Mouse (Mus musculus) regulatory T cell (primary cell): Measurements from ENCODE around the gene Sp110.
"Not testable (repeated sequence)": the region's sequence is repeated elsewhere in the genome, so short reads cannot be mapped to it uniquely, and the experiment has no call there.

Experiments
- in situ Hi-C: fragments of 300-600 bp; cut with MboI, MseI; formaldehyde crosslinking; loops from one replicate; pipeline ENCODE4 v1.15.1; 2025; ENCODE audit warnings: high pct_unique_total_duplicates

The Sp110 gene

DNA sequence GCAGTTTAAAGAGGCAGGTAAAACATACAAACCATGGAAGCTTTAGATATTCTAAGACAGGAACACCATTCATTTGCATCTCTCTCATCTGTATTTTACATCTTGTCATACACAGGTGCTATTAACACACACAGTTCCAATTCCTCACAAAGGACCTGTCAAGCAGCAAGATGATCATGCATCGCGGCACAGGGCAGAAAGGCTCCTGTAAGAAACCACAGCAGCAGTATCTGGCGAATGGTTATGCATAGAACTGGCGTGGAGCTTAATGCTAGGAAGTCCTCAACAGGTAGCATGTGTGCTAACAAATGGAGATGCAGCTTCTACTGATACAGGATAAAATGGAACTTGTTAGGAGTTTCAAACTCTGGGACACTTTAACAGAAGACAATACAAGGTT, 43.4 kb downstream of the Sp110 start:
- in situ Hi-C loops, result not testable (repeated sequence)

DNA sequence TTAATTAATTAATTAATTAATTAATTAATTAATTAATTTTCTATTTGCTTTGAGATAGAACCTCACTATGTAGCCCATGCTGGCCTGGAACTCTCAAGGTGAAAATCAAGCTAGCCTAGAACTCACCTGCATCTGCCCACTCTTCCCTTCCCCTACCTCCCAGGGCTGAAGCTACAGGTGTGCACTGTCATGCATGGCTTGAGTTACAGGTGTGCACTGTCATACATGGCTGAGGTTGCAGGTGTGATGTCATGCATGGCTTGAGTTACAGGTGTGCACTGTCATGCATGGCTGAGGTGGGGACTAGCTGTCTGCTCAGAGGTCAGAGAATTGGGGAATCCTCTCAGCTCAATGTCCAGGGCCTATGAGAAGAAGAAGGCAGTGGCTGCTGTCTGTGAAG, 52.2 kb downstream of the Sp110 start:
- in situ Hi-C loops, result loop anchor here (10.0 kb wide), 1 partner anchor 342 kb away; no protein-coding TSS in a partner anchor

DNA sequence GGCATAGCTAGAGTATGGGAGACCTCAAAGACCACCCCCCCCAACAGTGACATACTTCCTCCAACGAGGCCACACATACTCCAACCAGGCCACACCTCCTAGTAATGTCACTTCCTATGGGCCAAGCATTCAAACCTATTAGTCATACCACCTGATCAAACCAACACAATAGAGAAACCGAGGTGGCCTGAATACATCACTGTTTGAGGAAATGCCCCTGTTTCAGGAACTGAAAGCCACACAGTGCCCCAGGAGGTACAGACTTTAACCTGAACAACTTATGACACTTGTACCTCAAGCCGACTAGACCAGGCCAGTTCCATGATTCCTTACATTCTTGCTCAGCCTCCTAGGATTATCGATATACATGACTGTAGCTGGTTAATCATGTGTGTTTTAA, 54.8 kb downstream of the Sp110 start:
- in situ Hi-C loops, result loop anchor here (5.0 to 10.0 kb wide), 2 partner anchors 339 to 587 kb away; no protein-coding TSS in a partner anchor

DNA sequence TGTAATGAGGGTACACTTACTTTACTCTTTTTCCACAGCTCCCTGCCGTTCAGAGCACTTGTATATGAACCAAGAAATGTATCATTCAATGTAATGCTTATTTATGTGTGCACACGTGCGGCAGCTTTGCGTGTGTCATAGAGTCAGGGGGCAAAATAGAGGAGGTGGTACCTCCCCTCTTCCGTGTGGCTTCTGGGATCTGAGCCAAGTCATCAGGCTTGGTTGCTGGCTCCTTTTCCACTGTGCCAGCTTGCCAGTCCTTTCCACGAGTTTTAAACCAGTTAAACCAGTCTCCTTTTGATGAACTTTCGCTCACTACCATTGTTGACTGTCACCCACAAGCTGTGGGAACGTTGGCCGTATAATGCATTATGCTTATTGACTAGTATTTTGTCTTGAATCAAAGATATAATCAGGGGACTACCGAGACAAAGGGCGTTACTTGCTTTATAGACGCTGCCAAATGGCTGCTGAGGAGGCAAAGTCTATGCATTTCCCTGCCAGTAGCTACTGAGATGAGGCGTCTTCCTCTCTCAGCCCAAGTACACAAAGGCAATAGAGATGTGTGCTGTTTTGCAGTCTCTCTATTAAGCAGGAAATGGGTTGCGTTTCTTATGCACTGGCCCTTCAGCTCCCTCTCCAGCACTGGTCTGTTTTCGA, 70.0 kb downstream of the Sp110 start:
- in situ Hi-C loops, result not testable (repeated sequence)
